Mouse (Mus musculus) bone marrow, adult 2 months (tissue): Measurements from ENCODE around the gene 1700003E16Rik.

Experiments
- CTCF ChIP-seq: fragments of 200-500 bp; IDR thresholded peaks from 2 replicates; pipeline ENCODE4 v1.5.1; 2011; ENCODE audit warnings: low read length, control low read depth; ENCODE audit not compliant: control insufficient read depth, insufficient read depth
- POLR2A ChIP-seq: fragments of 200-500 bp; IDR thresholded peaks from 2 replicates; pipeline ENCODE4 v1.6.1; 2011; ENCODE audit warnings: low read depth, mild to moderate bottlenecking, control low read depth, low read length, borderline replicate concordance; ENCODE audit not compliant: control insufficient read depth

DNA sequence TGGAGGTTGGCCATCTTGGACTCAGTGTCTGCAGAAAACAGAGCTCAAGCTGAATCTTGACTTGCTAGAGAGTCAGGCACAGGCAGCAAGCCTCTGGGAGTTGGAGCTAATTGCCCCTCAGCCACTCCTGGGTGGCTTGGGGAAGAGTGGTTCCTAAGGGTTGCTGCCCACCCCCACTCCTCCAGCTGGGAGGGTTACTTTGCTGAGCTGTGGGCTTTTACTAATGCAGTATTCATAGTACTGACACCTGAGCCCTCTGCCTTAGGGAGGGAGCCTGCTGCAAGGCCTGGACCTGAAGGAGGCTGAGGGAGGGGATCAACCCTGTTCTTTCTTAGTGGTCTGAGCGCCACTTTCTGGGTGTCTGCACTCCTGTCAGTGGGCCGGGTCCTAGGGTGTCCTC lies 30.7 kb downstream of the 1700003E16Rik start:
- no peak for TF ChIP-seq CTCF
- no peak for TF ChIP-seq POLR2A
